Comparison of ENCODE assay signal across 8 mouse cellular contexts in genomic region chr17:48100441-48101417, GRCm38 (mm10). TPM values are rescaled to one million over a fixed set of nuclear protein-coding genes. Genes with fewer than 3 reads are reported as not detected.
DNase-seq lines count a peak whose midpoint lies in the region; ATAC-seq lines count a peak whose summit lies in the region.

No protein-coding gene starts in this region.

- H3K9ac ChIP-seq in hindbrain, embryonic 12.5 days, result no peak overlapping the region

- H3K4me3 ChIP-seq in hindbrain, embryonic 12.5 days, result peak overlapping the region; percentile 14; the same call in 1 of the 2 replicates

- H3K4me1 ChIP-seq in hindbrain, embryonic 12.5 days, result peaks cover 42% of the 10 kb centered on the region

- H3K36me3 ChIP-seq in hindbrain, embryonic 12.5 days, result no peaks in the 10 kb centered on the region

- peak overlapping the region; percentile 43 for H3K4me2 ChIP-seq in hindbrain, embryonic 12.5 days (replicated peaks)

- 13% methylated on average over 21 of the region's 21 CpGs for WGBS in hindbrain, embryonic 12.5 days

- H3K27me3 ChIP-seq in hindbrain, embryonic 12.5 days, result peaks cover 47% of the 10 kb centered on the region

- no peaks in the 10 kb centered on the region for H3K9me3 ChIP-seq in hindbrain, embryonic 12.5 days (replicated peaks)

- peak; percentile 90 for DNase-seq in NIH3T3 (ENCODE audit: low read depth)
- DNase-seq in cerebellum, postnatal 14 days, result peak; percentile 91
- peak; percentile 79 to 83 for DNase-seq in frontal cortex, postnatal 14 days (ENCODE audit: low spot score in 2 of 2)
- DNase-seq in layer of hippocampus, postnatal 14 days (ENCODE audit: low spot score in 2 of 2), result peak; percentile 84 to 91
- DNase-seq in lung, postnatal 10 days, result peak; percentile 89
- DNase-seq in ovary, postnatal 36 days (ENCODE audit: low spot score), result peak; percentile 82
- peak; percentile 86 for DNase-seq in thymus, postnatal 14 days

- H3K27ac ChIP-seq in hindbrain, embryonic 12.5 days, result no peak overlapping the region

- ATAC-seq in hindbrain, embryonic 12.5 days (ENCODE audit: low FRiP score), result peak; percentile 60

RNA-seq across cellular contexts. Expression of gene 1700067P10Rik, which starts 11.6 kb away (rescaled TPM):
- 0.26 TPM in 1 of 2 replicates, not detected in the other for polyA plus RNA-seq in hindbrain, embryonic 12.5 days (2016; fragmentation: Nextera tagmentation; extraction: Ambion mirVana)
- total RNA-seq in layer of hippocampus, postnatal 14 days (2021), result not detected

RNA-seq across cellular contexts. Expression of gene 9830107B12Rik, which starts 45.3 kb away (rescaled TPM):
- polyA plus RNA-seq in hindbrain, embryonic 12.5 days (2016; fragmentation: Nextera tagmentation; extraction: Ambion mirVana), result 0.10 TPM in 1 of 2 replicates, not detected in the other
- not detected for total RNA-seq in layer of hippocampus, postnatal 14 days (2021)
